Mouse (Mus musculus) CH12.LX (cell line): Measurements from ENCODE around the gene Rbpms2.

Experiments used
- E2F4 ChIP-seq: IDR thresholded peaks from 2 replicates; pipeline ENCODE4 v1.6.1; 2011; ENCODE audit warnings: low read depth, low read length, improper control_type of control experiment; ENCODE audit not compliant: insufficient replicate concordance
- GABPA ChIP-seq: IDR thresholded peaks from 2 replicates; pipeline ENCODE4 v1.6.1; 2012; ENCODE audit warnings: low read depth, low read length, improper control_type of control experiment, inconsistent platforms; ENCODE audit not compliant: insufficient replicate concordance
- HCFC1 ChIP-seq: IDR thresholded peaks from 2 replicates; pipeline ENCODE4 v1.6.1; 2012; ENCODE audit warnings: low read depth, mild to moderate bottlenecking, inconsistent platforms, low read length, improper control_type of control experiment
- KAT2A ChIP-seq: IDR thresholded peaks from 2 replicates; pipeline ENCODE4 v1.6.1; 2012; ENCODE audit warnings: low read length, improper control_type of control experiment, inconsistent platforms; ENCODE audit not compliant: insufficient replicate concordance

GRCm38 (mm10) chr9:65600951-65601350 lies 28.5 kb upstream of the Rbpms2 start:
- TF ChIP-seq GABPA = no peak
- no peak for TF ChIP-seq KAT2A
- no peak for TF ChIP-seq E2F4
- no peak for TF ChIP-seq HCFC1
